Mouse (Mus musculus): ENCODE measurements around the gene Ncf4. TPM values are rescaled to one million over a fixed set of nuclear protein-coding genes. Genes with fewer than 3 reads are reported as not detected.
"Not testable (repeated sequence)": the region's sequence is repeated elsewhere in the genome, so short reads cannot be mapped to it uniquely, and the experiment has no call there.

Gene Ncf4
- polyA plus RNA-seq, 1 experiment: 294 TPM

DNA sequence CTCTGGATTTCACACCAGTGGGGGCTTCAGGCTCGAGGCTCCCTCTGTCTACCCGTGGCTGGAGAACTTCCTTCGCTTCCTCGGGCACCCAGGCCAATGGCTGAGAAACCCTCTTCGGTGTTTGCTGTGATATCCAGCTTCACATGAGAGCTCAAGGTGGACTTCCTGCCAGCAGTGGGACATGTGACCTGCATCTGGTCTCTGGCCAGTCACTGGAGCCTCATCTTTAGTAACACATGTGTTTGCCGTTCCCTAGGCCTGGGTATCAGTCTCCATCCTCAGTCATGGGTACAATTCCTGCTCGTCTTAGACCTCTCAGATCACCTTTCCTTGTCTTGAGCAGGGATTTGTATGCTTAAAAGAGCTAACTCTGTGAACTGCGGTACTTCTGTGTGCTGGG is 1.5 kb upstream of the Ncf4 start:
- Histone ChIP-seq H3K4me1 (ENCODE audit: control insufficient read depth, insufficient read depth, low read length) (peaks cover 9% of the 10 kb centered on the region; the same call in 1 of the 2 replicates), H3K27ac (ENCODE audit: control insufficient read depth, insufficient read depth, low read depth, low read length, poor library complexity) (peak overlapping the region; percentile 93), H3K4me3 (replicated peaks; ENCODE audit: control insufficient read depth, low read depth, low read length) (no peak overlapping the region)
- no peak for TF ChIP-seq CTCF (IDR thresholded peaks at IDR 0.05; ENCODE audit: control insufficient read depth, insufficient read depth, low read length)
- TF ChIP-seq POLR2A (IDR thresholded peaks at IDR 0.05; ENCODE audit: borderline replicate concordance, control insufficient read depth, low read depth, low read length): no peak
- 44% methylated on average over 8 of the region's 8 CpGs for WGBS

DNA sequence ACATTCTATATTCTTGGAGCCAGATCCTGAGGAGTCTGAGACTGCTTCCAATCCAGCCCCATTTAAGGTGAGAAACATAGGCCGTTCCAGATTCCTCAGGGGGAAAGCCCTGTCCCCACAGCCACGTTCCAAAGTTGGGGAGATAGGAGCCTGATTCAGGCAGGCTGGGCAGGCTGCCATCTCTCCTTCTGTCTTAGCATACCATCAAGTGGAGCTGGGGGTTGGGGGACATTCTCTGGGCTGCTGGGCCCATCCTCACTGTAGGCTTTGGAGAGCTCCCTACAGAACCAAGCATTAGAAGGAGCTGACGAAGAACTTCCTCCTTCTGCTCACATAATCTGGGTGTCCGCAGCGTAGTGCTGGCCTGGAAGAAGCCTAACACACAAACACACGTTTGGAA is 827 bp upstream of the Ncf4 start:
- TF ChIP-seq CTCF (IDR thresholded peaks at IDR 0.05; ENCODE audit: control insufficient read depth, insufficient read depth, low read length) (no peak), POLR2A (IDR thresholded peaks at IDR 0.05; ENCODE audit: borderline replicate concordance, control insufficient read depth, low read depth, low read length) (no peak)
- 34% methylated on average over 6 of the region's 6 CpGs for WGBS
- H3K4me1 ChIP-seq (ENCODE audit: control insufficient read depth, insufficient read depth, low read length): peaks cover 11% of the 10 kb centered on the region; the same call in 1 of the 2 replicates
- peak overlapping the region; percentile 93 for H3K27ac ChIP-seq (ENCODE audit: control insufficient read depth, insufficient read depth, low read depth, low read length, poor library complexity)
- peak overlapping the region; percentile 14 for H3K4me3 ChIP-seq (replicated peaks; ENCODE audit: control insufficient read depth, low read depth, low read length)

DNA sequence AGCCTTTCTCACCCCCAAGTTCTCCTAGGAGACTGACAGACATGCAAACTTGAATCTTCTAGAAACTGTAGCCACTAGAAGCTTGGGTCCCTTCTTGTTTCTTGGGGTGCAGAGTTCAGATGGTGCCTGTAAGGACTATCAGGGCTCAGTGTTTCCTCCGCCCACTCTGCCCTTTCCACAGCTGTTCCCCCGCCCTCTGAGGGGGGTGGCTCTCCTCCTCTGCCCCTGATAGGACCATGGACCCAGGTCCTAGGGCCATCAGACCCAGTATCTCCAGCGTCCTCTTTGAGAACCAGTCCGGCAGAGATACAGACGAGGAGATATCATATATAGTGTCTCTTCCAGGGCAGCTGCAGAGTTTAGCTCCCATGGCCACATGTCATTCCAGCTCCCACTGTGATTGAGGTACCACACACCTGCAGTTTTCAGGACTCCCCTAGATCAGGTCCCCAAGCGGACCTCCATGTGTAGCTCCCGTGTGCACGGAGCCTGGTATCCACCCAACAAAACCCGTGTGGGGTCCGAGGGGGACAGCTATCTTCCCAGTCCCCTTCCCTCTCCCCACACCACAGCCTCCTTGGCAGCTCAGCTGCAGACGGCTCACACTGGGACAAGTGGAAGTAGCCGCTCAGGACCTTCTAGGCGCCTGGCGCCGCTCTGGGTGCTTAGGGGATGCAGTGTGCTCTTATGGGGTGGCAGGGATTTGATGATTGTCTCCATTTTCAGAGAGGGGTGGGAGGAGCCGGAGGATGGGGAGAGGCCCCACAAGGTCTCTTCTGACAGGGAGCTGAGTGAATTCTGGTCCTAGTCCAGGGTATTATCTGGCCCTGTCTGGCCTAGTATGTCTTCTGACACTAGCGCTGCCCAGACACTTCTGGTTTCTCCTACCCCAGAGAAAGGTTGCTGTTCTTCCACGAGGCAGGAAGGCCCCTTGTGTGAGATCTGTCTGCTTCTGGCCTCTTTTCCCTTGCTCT is 1.8 kb downstream of the Ncf4 start:
- Histone ChIP-seq H3K27ac (ENCODE audit: control insufficient read depth, insufficient read depth, low read depth, low read length, poor library complexity) (peak overlapping the region; percentile 93), H3K4me3 (replicated peaks; ENCODE audit: control insufficient read depth, low read depth, low read length) (peak overlapping the region; percentile 61), H3K4me1 (ENCODE audit: control insufficient read depth, insufficient read depth, low read length) (peaks cover 15% of the 10 kb centered on the region; the same call in 1 of the 2 replicates)
- TF ChIP-seq CTCF (IDR thresholded peaks at IDR 0.05; ENCODE audit: control insufficient read depth, insufficient read depth, low read length): no peak
- 0 out of 2 replicates have a peak, but pooled peaks have one; percentile 23 for TF ChIP-seq POLR2A (IDR thresholded peaks at IDR 0.05; ENCODE audit: borderline replicate concordance, control insufficient read depth, low read depth, low read length)
- WGBS: 49% methylated on average over 18 of the region's 18 CpGs

DNA sequence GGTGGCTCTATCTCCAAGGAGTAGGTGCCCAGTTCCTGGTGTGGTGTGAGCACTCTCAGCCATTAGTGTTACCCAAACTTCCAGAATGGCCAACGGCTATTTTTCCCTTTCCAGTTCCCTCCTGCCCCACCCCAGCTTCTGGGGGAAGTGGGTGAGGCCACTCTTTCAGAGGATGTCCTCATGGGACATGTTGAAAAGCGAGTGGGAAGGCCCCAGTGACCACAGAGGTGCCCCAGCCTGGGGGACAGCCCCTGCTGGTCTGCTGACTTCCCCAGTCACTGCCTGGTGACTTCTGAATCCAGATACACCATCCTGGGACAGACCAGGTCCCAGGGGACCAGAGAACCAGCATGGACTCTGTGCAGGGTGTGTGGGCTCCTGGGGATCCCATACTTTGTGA is 3.1 kb downstream of the Ncf4 start:
- TF ChIP-seq POLR2A (IDR thresholded peaks at IDR 0.05; ENCODE audit: borderline replicate concordance, control insufficient read depth, low read depth, low read length) (no peak), CTCF (IDR thresholded peaks at IDR 0.05; ENCODE audit: control insufficient read depth, insufficient read depth, low read length) (no peak)
- 0% methylated on average over 2 of the region's 2 CpGs for WGBS
- H3K27ac ChIP-seq (ENCODE audit: control insufficient read depth, insufficient read depth, low read depth, low read length, poor library complexity): peak overlapping the region; percentile 93
- H3K4me3 ChIP-seq (replicated peaks; ENCODE audit: control insufficient read depth, low read depth, low read length): peak overlapping the region; percentile 61
- peaks cover 10% of the 10 kb centered on the region; the same call in 1 of the 2 replicates for H3K4me1 ChIP-seq (ENCODE audit: control insufficient read depth, insufficient read depth, low read length)

DNA sequence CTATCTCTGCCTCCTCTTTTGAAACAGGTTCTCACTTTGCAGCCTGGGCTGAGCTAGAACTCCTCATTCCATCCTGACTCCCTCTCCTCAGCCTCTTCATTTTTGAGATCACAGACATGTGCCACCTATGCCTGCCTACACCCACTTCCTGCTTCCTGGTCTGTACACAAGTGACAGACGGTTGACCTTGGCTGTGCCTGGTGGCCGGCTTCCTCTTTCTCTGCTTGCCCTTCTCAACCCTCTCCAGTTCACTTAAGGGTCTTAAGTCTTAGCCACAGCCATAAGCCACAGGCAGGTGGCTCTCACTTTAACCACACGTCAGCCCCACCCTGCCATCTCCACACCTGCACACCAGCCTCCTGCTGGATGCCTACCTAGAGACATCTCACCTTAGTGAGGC is 3.8 kb downstream of the Ncf4 start:
- WGBS: 0% methylated on average over 3 of the region's 3 CpGs
- Histone ChIP-seq H3K4me1 (ENCODE audit: control insufficient read depth, insufficient read depth, low read length) (peaks cover 8% of the 10 kb centered on the region; the same call in 1 of the 2 replicates), H3K4me3 (replicated peaks; ENCODE audit: control insufficient read depth, low read depth, low read length) (peak overlapping the region; percentile 13), H3K27ac (ENCODE audit: control insufficient read depth, insufficient read depth, low read depth, low read length, poor library complexity) (peak overlapping the region; percentile 93)
- TF ChIP-seq POLR2A (IDR thresholded peaks at IDR 0.05; ENCODE audit: borderline replicate concordance, control insufficient read depth, low read depth, low read length) (no peak), CTCF (IDR thresholded peaks at IDR 0.05; ENCODE audit: control insufficient read depth, insufficient read depth, low read length) (peak; percentile 13; the same call in 1 of the 2 replicates)

DNA sequence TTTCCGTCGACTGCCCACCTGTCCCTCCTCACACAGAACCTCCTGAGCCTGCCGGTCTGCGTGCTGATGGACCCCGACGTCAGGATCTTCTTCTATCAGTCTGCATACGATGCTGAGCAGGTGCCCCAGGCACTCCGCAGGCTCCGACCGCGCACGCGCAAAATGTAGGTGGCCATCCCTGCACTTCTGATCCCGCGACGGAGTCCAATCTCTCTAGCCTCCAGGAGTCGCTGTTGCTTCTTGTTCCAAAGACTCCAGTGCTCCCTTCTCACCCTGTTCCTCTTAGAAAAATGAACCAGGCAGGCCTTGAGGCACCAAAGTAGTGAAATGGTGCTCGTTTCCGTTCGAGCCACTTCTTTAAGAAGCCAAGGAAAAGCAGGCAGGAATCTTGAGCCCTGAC is 10.2 kb downstream of the Ncf4 start:
- H3K4me3 ChIP-seq (replicated peaks; ENCODE audit: control insufficient read depth, low read depth, low read length): no peak overlapping the region
- peaks cover 2% of the 10 kb centered on the region; the same call in 1 of the 2 replicates for H3K4me1 ChIP-seq (ENCODE audit: control insufficient read depth, insufficient read depth, low read length)
- 85% methylated on average over 20 of the region's 20 CpGs for WGBS
- TF ChIP-seq POLR2A (IDR thresholded peaks at IDR 0.05; ENCODE audit: borderline replicate concordance, control insufficient read depth, low read depth, low read length): no peak
- TF ChIP-seq CTCF (IDR thresholded peaks at IDR 0.05; ENCODE audit: control insufficient read depth, insufficient read depth, low read length): no peak
- no peak overlapping the region for H3K27ac ChIP-seq (ENCODE audit: control insufficient read depth, insufficient read depth, low read depth, low read length, poor library complexity)

DNA sequence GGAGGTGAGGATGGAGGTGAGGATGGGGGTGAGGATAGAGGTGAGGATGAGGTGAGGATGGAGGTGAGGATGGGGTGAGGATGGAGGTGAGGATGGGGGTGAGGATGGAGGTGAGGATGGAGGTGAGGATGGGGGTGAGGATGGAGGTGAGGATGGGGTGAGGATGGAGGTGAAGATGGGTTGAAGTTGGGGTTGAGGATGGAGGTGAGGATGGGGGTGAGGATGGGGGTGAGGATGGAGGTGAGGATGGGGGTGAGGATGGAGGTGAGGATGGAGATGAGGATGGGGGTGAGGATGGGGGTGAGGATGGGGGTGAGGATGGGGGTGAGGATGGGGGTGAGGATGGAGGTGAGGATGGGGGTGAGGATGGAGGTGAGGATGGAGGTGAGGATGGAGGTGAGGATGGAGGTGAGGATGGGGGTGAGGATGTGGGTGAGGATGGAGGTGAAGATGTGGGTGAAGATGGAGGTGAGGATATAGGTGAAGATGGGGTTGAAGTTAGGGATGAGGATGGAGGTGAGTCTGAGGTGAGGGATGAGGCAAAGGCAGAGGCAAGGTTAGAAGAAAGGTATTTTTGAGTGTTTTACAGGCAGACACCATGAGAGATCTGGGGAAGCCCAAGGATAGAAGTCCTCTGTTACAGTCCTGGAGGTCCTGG is 12.1 kb downstream of the Ncf4 start:
- peak overlapping the region; percentile 92 for H3K27ac ChIP-seq (ENCODE audit: control insufficient read depth, insufficient read depth, low read depth, low read length, poor library complexity)
- not testable (repeated sequence) for H3K4me3 ChIP-seq (replicated peaks; ENCODE audit: control insufficient read depth, low read depth, low read length); H3K4me1 ChIP-seq (ENCODE audit: control insufficient read depth, insufficient read depth, low read length)

DNA sequence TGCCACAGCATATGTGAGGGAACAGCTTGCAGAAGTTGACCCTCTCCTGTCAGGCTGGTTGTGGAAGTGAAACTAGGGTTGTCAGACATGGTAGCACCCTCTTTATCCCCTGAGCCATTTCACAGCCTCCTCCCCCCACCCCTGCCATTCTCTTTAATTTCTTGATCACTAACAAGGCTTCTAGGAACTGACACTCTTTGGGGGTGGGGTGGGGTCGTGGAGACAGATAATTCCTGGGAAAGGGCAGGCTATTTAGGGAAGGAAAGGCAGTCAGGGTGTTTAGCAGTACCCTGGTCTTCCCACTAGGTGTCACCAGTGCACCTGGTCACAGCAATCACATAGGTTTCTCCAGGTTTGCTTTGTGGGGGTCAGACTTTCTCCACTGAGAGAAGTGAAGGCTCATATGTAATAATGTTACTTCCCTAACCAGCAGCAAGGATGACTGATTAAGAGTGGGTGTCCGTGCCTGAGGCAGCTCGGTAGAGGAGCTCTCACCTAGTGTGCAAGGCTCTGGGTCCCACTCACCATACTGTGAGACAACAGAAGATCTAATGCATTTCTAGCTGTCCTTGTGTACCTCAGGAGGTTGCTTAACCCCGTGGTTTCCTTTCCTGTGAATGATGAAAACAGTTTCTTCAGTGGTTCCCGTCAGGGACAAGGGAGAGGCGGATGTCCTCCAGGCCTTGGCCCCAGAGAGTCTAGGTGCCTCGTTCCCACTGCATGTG is 12.9 kb downstream of the Ncf4 start:
- H3K4me3 ChIP-seq (replicated peaks; ENCODE audit: control insufficient read depth, low read depth, low read length): no peak overlapping the region
- WGBS: 11% methylated on average over 7 of the region's 7 CpGs
- peaks cover 2% of the 10 kb centered on the region; the same call in 1 of the 2 replicates for H3K4me1 ChIP-seq (ENCODE audit: control insufficient read depth, insufficient read depth, low read length)
- peak overlapping the region; percentile 92 for H3K27ac ChIP-seq (ENCODE audit: control insufficient read depth, insufficient read depth, low read depth, low read length, poor library complexity)
- TF ChIP-seq POLR2A (IDR thresholded peaks at IDR 0.05; ENCODE audit: borderline replicate concordance, control insufficient read depth, low read depth, low read length): no peak
- peak; percentile 81 for TF ChIP-seq CTCF (IDR thresholded peaks at IDR 0.05; ENCODE audit: control insufficient read depth, insufficient read depth, low read length)

All from bone marrow, adult 2 months (tissue).